Mouse (Mus musculus): ENCODE results near the gene Cdh4. TPM values are rescaled to one million over a fixed set of nuclear protein-coding genes. Genes with fewer than 3 reads are reported as not detected.

Gene Cdh4
- polyA plus RNA-seq, 1 experiment from 2014 or later, result 23.0 TPM

DNA sequence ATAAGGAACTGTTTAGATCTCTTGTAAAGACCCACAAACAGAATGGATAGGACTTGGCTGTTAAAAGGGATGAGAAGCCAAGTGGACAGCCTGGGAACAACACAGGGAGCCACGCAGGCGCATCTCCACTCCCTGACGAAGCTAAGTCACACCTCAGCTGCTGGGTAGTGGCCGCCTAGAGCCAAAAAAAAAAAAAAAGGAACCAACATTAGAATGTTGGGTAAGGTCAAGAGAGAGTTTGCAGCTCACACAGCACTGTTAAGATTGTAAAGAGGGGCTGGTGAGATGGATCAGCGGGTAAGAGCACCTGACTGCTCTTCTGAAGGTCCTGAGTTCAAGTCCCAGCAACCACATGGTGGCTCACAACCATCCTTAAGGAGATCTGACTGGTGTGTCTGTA, 506.6 kb downstream of the Cdh4 start:
- WGBS, result 79% methylated on average over 5 of the region's 5 CpGs
- Histone ChIP-seq H3K9me3 (ENCODE audit: low read length) (no peaks in the 10 kb centered on the region), H3K4me1 (ENCODE audit: insufficient read depth, low read length) (peaks cover 37% of the 10 kb centered on the region), H3K27ac (ENCODE audit: low read length) (no peak overlapping the region), H3K4me3 (ENCODE audit: low read length) (no peak overlapping the region), H3K27me3 (ENCODE audit: insufficient read depth, low read length) (no peaks in the 10 kb centered on the region), H3K4me2 (replicated peaks; ENCODE audit: low read depth, low read length) (no peak overlapping the region), H3K9ac (replicated peaks; ENCODE audit: low read length) (no peak overlapping the region), H3K36me3 (ENCODE audit: insufficient read depth, low read length) (no peaks in the 10 kb centered on the region)
- ATAC-seq (ENCODE audit: low FRiP score, low TSS enrichment), result no peak

Measured in kidney, embryonic 16.5 days (tissue).